Mouse (Mus musculus) left cerebral cortex, adult 8-10 months (tissue): ENCODE measurements around the gene Catsperd. TPM values are rescaled to one million over a fixed set of nuclear protein-coding genes. Genes with fewer than 3 reads are reported as not detected.
"Not testable (repeated sequence)": the region's sequence is repeated elsewhere in the genome, so short reads cannot be mapped to it uniquely, and the experiment has no call there.

Source experiments
- DNase-seq, 2 experiments: peaks; one replicate each; pipeline ENCODE4 v3.0.0; 2022; ENCODE audit warnings: low spot score in 2 of 2
- total RNA-seq, 4 experiments: library from RNA; stranded (reverse); gene quantifications; 2 replicates each; pipeline ENCODE4 v1.2.4; 2022

Catsperd gene
- total RNA-seq, 4 experiments from 2014 or later = 0.79 to 1.7 (median 1.0) TPM

GRCm38 (mm10) chr17:56612565-56612939 lies 15.4 kb upstream of the Catsperd start:
- not testable (repeated sequence) for DNase-seq

GRCm38 (mm10) chr17:56613236-56613844 lies 14.6 kb upstream of the Catsperd start, which contains the start of gene Rpl36:
Gene Rpl36, plus strand, starts transcription at chr17:56613416.
- DNase-seq = peak; percentile 92 to 95

GRCm38 (mm10) chr17:56613893-56614292 lies 14.1 kb upstream of the Catsperd start:
- peak in 1 of 2 experiments; percentile 42 for DNase-seq

GRCm38 (mm10) chr17:56614391-56615135 lies 13.4 kb upstream of the Catsperd start:
- no peak for DNase-seq

- DNase-seq = no peak
These were observed 12.7 kb upstream of the Catsperd start for GRCm38 (mm10) chr17:56615136-56615784.

- DNase-seq = no peak
These were observed 12.2 kb upstream of the Catsperd start for GRCm38 (mm10) chr17:56615792-56616191.

GRCm38 (mm10) chr17:56616725-56617124 lies 11.2 kb upstream of the Catsperd start:
- DNase-seq = no peak

GRCm38 (mm10) chr17:56617628-56618027 lies 10.3 kb upstream of the Catsperd start:
- no peak for DNase-seq

GRCm38 (mm10) chr17:56625495-56625894 lies 2.4 kb upstream of the Catsperd start:
- no peak for DNase-seq

- no peak for DNase-seq
These were observed 1.7 kb upstream of the Catsperd start for GRCm38 (mm10) chr17:56626260-56626659.

- DNase-seq = peak; percentile 93
These were observed 1.0 kb upstream of the Catsperd start, which contains the start of gene Lonp1 for GRCm38 (mm10) chr17:56626754-56627470. Gene Lonp1, minus strand, starts transcription at chr17:56626887.

- DNase-seq = not testable (repeated sequence)
These were observed 2.1 kb downstream of the Catsperd start for GRCm38 (mm10) chr17:56629800-56630781.

- DNase-seq = no peak
These were observed 3.9 kb downstream of the Catsperd start for GRCm38 (mm10) chr17:56631807-56632206.

- DNase-seq = no peak
These were observed 6.1 kb downstream of the Catsperd start for GRCm38 (mm10) chr17:56634023-56634422.

- DNase-seq = no peak
These were observed 15.3 kb downstream of the Catsperd start for GRCm38 (mm10) chr17:56643237-56643636.

- no peak for DNase-seq
These were observed 19.6 kb downstream of the Catsperd start for GRCm38 (mm10) chr17:56647546-56647945.

- DNase-seq = no peak
These were observed 23.9 kb downstream of the Catsperd start for GRCm38 (mm10) chr17:56651801-56652200.

- no peak for DNase-seq
These were observed 26.8 kb downstream of the Catsperd start for GRCm38 (mm10) chr17:56654771-56655170.

GRCm38 (mm10) chr17:56655311-56655710 lies 27.4 kb downstream of the Catsperd start:
- DNase-seq = no peak

- no peak for DNase-seq
These were observed 28.2 kb downstream of the Catsperd start for GRCm38 (mm10) chr17:56656171-56656570.
